ENCODE assay signal across 22 mouse cellular contexts in genomic region chr1:184717016-184717568, GRCm38 (mm10). TPM values are rescaled to one million over a fixed set of nuclear protein-coding genes. Genes with fewer than 3 reads are reported as not detected.
DNase-seq lines count a peak whose midpoint lies in the region; ATAC-seq and TF ChIP-seq lines count a peak whose summit lies in the region.
"Had no signal": no experiment of that assay in that cellular context is flagged by ENCODE, and none has a peak within 500 bp of the region (broad histone marks: within the 10 kb centered on the region; RNA-seq: fewer than 3 reads in every experiment).

No protein-coding gene starts in this region.

- DNase-seq in hindbrain, embryonic 10.5 days (ENCODE audit: low spot score): peak; percentile 43
- no peak for DNase-seq in hindbrain, postnatal 0 days (ENCODE audit: low spot score)
- peak; percentile 23 for DNase-seq in retina, embryonic 14.5 days (ENCODE audit: low spot score)
- DNase-seq in retina, postnatal 1 day: no peak
- DNase-seq in limb, embryonic 11.5 days (ENCODE audit: low spot score): peak; percentile 57
- no peak for DNase-seq in urinary bladder, adult 2 months (ENCODE audit: low spot score)
- no peak for DNase-seq in left cerebral cortex, adult 8-10 months (ENCODE audit: low spot score in 2 of 2)
- DNase-seq: adrenal gland, postnatal 14 days; cerebellum, adult 9-10 months; gastrocnemius, postnatal 36 days; heart, postnatal 36 days; kidney, postnatal 4 days; liver; lung, postnatal 4 days; right cerebral cortex, adult 18-20 months; right cerebral cortex, postnatal 4 days; thymus, adult 18-20 months; thymus, postnatal 36 days had no signal

- H3K9ac ChIP-seq in hindbrain, postnatal 0 days (replicated peaks; ENCODE audit: low read length): no peak overlapping the region
- H3K9ac ChIP-seq in limb, embryonic 11.5 days (ENCODE audit: low read length): no peak overlapping the region
- H3K9ac ChIP-seq: forebrain, postnatal 0 days; stomach, embryonic 15.5 days had no signal

- H3K27ac ChIP-seq in hindbrain, embryonic 10.5 days: no peak overlapping the region
- no peak overlapping the region for H3K27ac ChIP-seq in hindbrain, postnatal 0 days
- no peak overlapping the region for H3K27ac ChIP-seq in limb, embryonic 11.5 days (replicated peaks; ENCODE audit: low read depth, low read length)
- H3K27ac ChIP-seq: stomach, embryonic 15.5 days had no signal

- TF ChIP-seq CTCF in hindbrain, postnatal 0 days (IDR thresholded peaks at IDR 0.05; ENCODE audit: low read depth): no peak

- peaks cover 16% of the 10 kb centered on the region; the same call in 1 of the 2 replicates for H3K4me1 ChIP-seq in hindbrain, embryonic 10.5 days (replicated peaks)
- H3K4me1 ChIP-seq in hindbrain, postnatal 0 days (ENCODE audit: insufficient read depth, low read length): no peaks in the 10 kb centered on the region
- H3K4me1 ChIP-seq in limb, embryonic 11.5 days (ENCODE audit: control insufficient read depth, insufficient read depth, low read length): no peaks in the 10 kb centered on the region
- H3K4me1 ChIP-seq: stomach, embryonic 15.5 days had no signal

- no peak for ATAC-seq in hindbrain, postnatal 0 days
- ATAC-seq in limb, embryonic 11.5 days (ENCODE audit: insufficient number of reproducible peaks, low FRiP score, low TSS enrichment, low read depth): no peak
- ATAC-seq: CD4-positive, CD25-positive, alpha-beta regulatory T cell, adult 4 months; forebrain, postnatal 0 days; hindbrain, embryonic 16.5 days had no signal

- no peak overlapping the region for H3K4me3 ChIP-seq in hindbrain, embryonic 10.5 days
- no peak overlapping the region for H3K4me3 ChIP-seq in hindbrain, postnatal 0 days (ENCODE audit: low read length)
- no peak overlapping the region for H3K4me3 ChIP-seq in limb, embryonic 11.5 days (ENCODE audit: low read depth, low read length)
- H3K4me3 ChIP-seq: stomach, embryonic 15.5 days had no signal

- no peaks in the 10 kb centered on the region for H3K9me3 ChIP-seq in hindbrain, embryonic 10.5 days
- H3K9me3 ChIP-seq in hindbrain, postnatal 0 days (ENCODE audit: low read length): no peaks in the 10 kb centered on the region
- H3K9me3 ChIP-seq in limb, embryonic 11.5 days (ENCODE audit: control insufficient read depth, low read length): no peaks in the 10 kb centered on the region
- H3K9me3 ChIP-seq: stomach, embryonic 15.5 days had no signal

- H3K4me2 ChIP-seq in hindbrain, postnatal 0 days (ENCODE audit: low read depth, low read length): no peak overlapping the region
- no peak overlapping the region for H3K4me2 ChIP-seq in limb, embryonic 11.5 days (ENCODE audit: low read depth, severe bottlenecking)
- H3K4me2 ChIP-seq: stomach, embryonic 15.5 days had no signal

- WGBS in hindbrain, embryonic 10.5 days: under 1% methylated on average over 18 of the region's 18 CpGs
- under 1% methylated on average over 18 of the region's 18 CpGs for WGBS in hindbrain, postnatal 0 days
- WGBS in limb, embryonic 11.5 days: 0% methylated on average over 18 of the region's 18 CpGs

- peaks cover 93% of the 10 kb centered on the region for H3K27me3 ChIP-seq in hindbrain, embryonic 10.5 days (ENCODE audit: insufficient read depth, poor library complexity, severe bottlenecking)
- H3K27me3 ChIP-seq in hindbrain, postnatal 0 days (ENCODE audit: insufficient read depth, low read length): peaks cover 80% of the 10 kb centered on the region
- peaks cover 76% of the 10 kb centered on the region for H3K27me3 ChIP-seq in limb, embryonic 11.5 days (ENCODE audit: control insufficient read depth, insufficient read depth, low read length)

- no peaks in the 10 kb centered on the region for H3K36me3 ChIP-seq in hindbrain, embryonic 10.5 days
- no peaks in the 10 kb centered on the region for H3K36me3 ChIP-seq in hindbrain, postnatal 0 days (ENCODE audit: insufficient read depth, low read length)
- H3K36me3 ChIP-seq in limb, embryonic 11.5 days (ENCODE audit: control insufficient read depth, insufficient read depth, low read length): no peaks in the 10 kb centered on the region
- H3K36me3 ChIP-seq: stomach, embryonic 15.5 days had no signal

RNA-seq across cellular contexts. Expression of gene Hlx, which starts 15.3 kb away (rescaled TPM):
- 4.7 and 6.9 TPM in 2 replicates for polyA plus RNA-seq in hindbrain, embryonic 10.5 days (2016; fragmentation: Nextera tagmentation; extraction: Ambion mirVana)
- 0.58 and 1.8 TPM in 2 replicates for total RNA-seq in hindbrain, postnatal 0 days (2014; rRNA removed)
- polyA plus RNA-seq in hindbrain, postnatal 0 days (2015; fragmentation: Nextera tagmentation; extraction: Ambion mirVana): 2.3 and 2.8 TPM in 2 replicates
- 10.5 and 12.8 TPM in 2 replicates for polyA plus RNA-seq in limb, embryonic 11.5 days (2014; fragmentation: Nextera tagmentation; extraction: Ambion mirVana)
- 3.6 and 4.3 TPM in 2 replicates for polyA plus RNA-seq in urinary bladder, adult 2 months (2012; rRNA removed)
- 1 to 10 TPM in 2 of 4 experiments, under 1 TPM in 2; 0.22 to 2.0 (median 1.1) TPM for total RNA-seq in left cerebral cortex, adult 8-10 months (2022)
- polyA plus RNA-seq: CD4-positive, CD25-positive, alpha-beta regulatory T cell, adult 4 months had no signal

Comparison
In these comparisons a context has a peak if more than half of its experiments do, and no peak if none do; other contexts are left out.
1. DNase-seq: peak in hindbrain, embryonic 10.5 days (single experiment), retina, embryonic 14.5 days (single experiment) and limb, embryonic 11.5 days (single experiment); none in hindbrain, postnatal 0 days (single experiment), retina, postnatal 1 day (single experiment), urinary bladder, adult 2 months (single experiment) and left cerebral cortex, adult 8-10 months (0 of 2).